Mouse (Mus musculus) testis, adult 2 months (tissue): ENCODE measurements around the gene Nedd1.

Source experiments
- CTCF ChIP-seq: fragments of 200-500 bp; IDR thresholded peaks from 2 replicates; pipeline ENCODE4 v1.5.1; 2012; ENCODE audit warnings: low read depth, mild to moderate bottlenecking, inconsistent platforms, low read length, moderate library complexity; ENCODE audit not compliant: control insufficient read depth, insufficient read depth, insufficient replicate concordance
- POLR2A ChIP-seq: fragments of 200-500 bp; IDR thresholded peaks from 2 replicates; pipeline ENCODE4 v1.6.1; 2012; ENCODE audit warnings: low read depth, mild to moderate bottlenecking, inconsistent platforms, low read length, moderate library complexity; ENCODE audit not compliant: control insufficient read depth

DNA sequence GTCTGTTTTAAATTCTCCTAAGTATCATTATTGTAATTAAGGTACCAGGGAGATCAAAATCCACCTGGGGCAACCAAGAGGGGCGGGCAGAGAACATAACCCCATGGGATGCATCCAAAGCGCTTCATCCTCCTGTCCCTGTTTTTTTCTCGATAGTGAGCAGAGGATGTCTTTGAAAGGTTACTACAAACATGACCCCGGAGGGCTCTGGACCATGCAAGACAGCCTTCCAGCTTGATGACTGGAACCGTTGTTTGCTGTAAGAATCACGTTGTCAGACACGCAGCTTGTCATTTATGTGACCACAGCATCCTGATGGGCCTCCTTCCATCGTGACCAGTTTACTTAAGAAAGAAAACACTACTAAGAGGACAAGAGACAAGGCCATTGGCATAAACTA is 73.1 kb downstream of the Nedd1 start:
- no peak for TF ChIP-seq CTCF
- TF ChIP-seq POLR2A: no peak
